Mouse (Mus musculus) forebrain, embryonic 13.5 days (tissue): ENCODE measurements around the gene Olfr862. TPM values are rescaled to one million over a fixed set of nuclear protein-coding genes. Genes with fewer than 3 reads are reported as not detected.

ENCODE experiments used
- ATAC-seq: fragments of 200-750 bp; cut with Nextera tagmentation; 2 replicates; pipeline ENCODE4 v1.8.0; 2017
- H3K27ac ChIP-seq: fragments of 300-500 bp; sonication (generic); 2 replicates; pipeline ENCODE4 v1.5.1; 2015; ENCODE audit warnings: inconsistent platforms, mild to moderate bottlenecking, moderate library complexity
- H3K27me3 ChIP-seq: fragments of 300-500 bp; sonication (generic); 2 replicates; pipeline ENCODE4 v1.6.1; 2015; ENCODE audit warnings: mild to moderate bottlenecking, inconsistent platforms
- H3K36me3 ChIP-seq: fragments of 300-500 bp; sonication (generic); 2 replicates; pipeline ENCODE4 v1.6.1; 2015; ENCODE audit warnings: mild to moderate bottlenecking, inconsistent platforms; ENCODE audit not compliant: poor library complexity, severe bottlenecking
- H3K4me1 ChIP-seq: fragments of 300-500 bp; sonication (generic); 2 replicates; pipeline ENCODE4 v1.6.1; 2015; ENCODE audit warnings: inconsistent platforms
- H3K4me2 ChIP-seq: fragments of 300-500 bp; sonication (generic); 2 replicates; pipeline ENCODE4 v1.6.1; 2015; ENCODE audit warnings: inconsistent platforms, mild to moderate bottlenecking, moderate library complexity
- H3K4me3 ChIP-seq: fragments of 300-500 bp; sonication (generic); 2 replicates; pipeline ENCODE4 v1.5.1; 2015; ENCODE audit warnings: mild to moderate bottlenecking, inconsistent platforms
- H3K9ac ChIP-seq: fragments of 300-500 bp; sonication (generic); 2 replicates; pipeline ENCODE4 v1.6.1; 2015; ENCODE audit warnings: mild to moderate bottlenecking, inconsistent platforms
- H3K9me3 ChIP-seq: fragments of 300-500 bp; sonication (generic); replicated peaks from 2 replicates; pipeline ENCODE4 v1.6.1; 2016; ENCODE audit warnings: inconsistent platforms
- WGBS: fragments of 180-500 bp; shearing (Covaris S2); methylation state at CpG from one replicate; pipeline ENCODE4 v1.1.7; 2015; 5-methylcytosine and 5-hydroxymethylcytosine counted together
- polyA plus RNA-seq: library from polyadenylated mRNA; unstranded; fragments of >200 nt; fragmentation: Nextera tagmentation; extraction: Ambion mirVana; gene quantifications from 2 replicates; pipeline ENCODE4 v1.2.1, GENCODE M21; 2015

Olfr862 gene
- not detected in 2 replicates for polyA plus RNA-seq

GRCm38 (mm10) chr9:19887904-19888303, at the start of gene Olfr862:
TSS of gene Olfr862 (minus strand) at chr9:19888004.
- Histone ChIP-seq H3K9me3 (peaks cover 18% of the 10 kb centered on the region), H3K4me3 (no peak within 1 kb of the TSS), H3K9ac (no peak within 1 kb of the TSS), H3K4me1 (no peaks in the 10 kb centered on the region), H3K4me2 (no peak within 1 kb of the TSS), H3K27me3 (no peaks in the 10 kb centered on the region), H3K27ac (no peak within 1 kb of the TSS), H3K36me3 (no peaks in the 10 kb centered on the region)
- no peak for ATAC-seq

GRCm38 (mm10) chr9:19916565-19916964, 28.8 kb upstream of the Olfr862 start, which contains the start of gene Olfr77:
TSS of gene Olfr77 (plus strand) at chr9:19916865.
- H3K9ac ChIP-seq = no peak within 1 kb of the TSS
- no peaks in the 10 kb centered on the region for H3K36me3 ChIP-seq
- ATAC-seq = no peak
- no peaks in the 10 kb centered on the region for H3K27me3 ChIP-seq
- H3K4me1 ChIP-seq = no peaks in the 10 kb centered on the region
- 87% methylated on average over 2 of the region's 2 CpGs for WGBS
- no peak within 1 kb of the TSS for H3K4me3 ChIP-seq
- H3K4me2 ChIP-seq = no peak within 1 kb of the TSS
- H3K9me3 ChIP-seq = peaks cover 14% of the 10 kb centered on the region
- H3K27ac ChIP-seq = no peak within 1 kb of the TSS

DNA sequence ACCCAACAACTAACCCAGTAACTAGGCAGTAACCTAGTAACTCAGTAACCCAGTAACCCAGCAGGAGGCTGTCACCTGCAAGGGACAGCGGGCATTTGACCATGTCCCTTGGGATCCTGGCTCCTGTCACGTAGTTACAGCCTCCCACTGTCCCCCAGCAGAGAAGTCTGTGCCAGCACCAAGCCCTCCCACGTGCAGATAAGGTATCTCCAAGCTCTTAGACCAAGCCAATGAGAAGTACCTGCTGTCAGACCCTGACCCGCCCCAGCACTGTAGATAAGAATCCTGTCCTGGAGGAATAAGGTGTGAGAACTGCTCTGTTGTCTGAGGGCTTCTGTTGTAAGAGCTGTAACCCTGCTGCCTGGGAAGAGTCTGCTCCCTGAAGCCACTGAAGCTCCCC, 23.4 kb upstream of the Olfr862 start:
- no peak for ATAC-seq
- H3K27me3 ChIP-seq = no peaks in the 10 kb centered on the region
- WGBS = 54% methylated on average over 4 of the region's 4 CpGs
- H3K4me3 ChIP-seq = no peak overlapping the region
- no peak overlapping the region for H3K9ac ChIP-seq
- no peak overlapping the region for H3K27ac ChIP-seq
- no peaks in the 10 kb centered on the region for H3K4me1 ChIP-seq
- H3K4me2 ChIP-seq = no peak overlapping the region
- H3K36me3 ChIP-seq = no peaks in the 10 kb centered on the region
- peaks cover 11% of the 10 kb centered on the region for H3K9me3 ChIP-seq

- Histone ChIP-seq H3K9me3 (peaks cover 2% of the 10 kb centered on the region; the same call in 1 of the 2 replicates), H3K4me1 (no peaks in the 10 kb centered on the region)
Measured at GRCm38 (mm10) chr9:19849647-19850046, 38.2 kb downstream of the Olfr862 start, which contains the start of gene Olfr860. TSS of gene Olfr860 (minus strand) at chr9:19849747.

More at GRCm38 (mm10) chr9:19849647-19850046, 38.2 kb downstream of the Olfr862 start, which contains the start of gene Olfr860:
- 85% methylated on average over 1 of the region's 1 CpGs for WGBS
- no peak within 1 kb of the TSS for H3K9ac ChIP-seq
- H3K4me3 ChIP-seq = no peak within 1 kb of the TSS
- H3K27me3 ChIP-seq = no peaks in the 10 kb centered on the region
- H3K27ac ChIP-seq = no peak within 1 kb of the TSS
- no peak within 1 kb of the TSS for H3K4me2 ChIP-seq
- ATAC-seq = no peak
- H3K36me3 ChIP-seq = no peaks in the 10 kb centered on the region

Other genes starting within 250 kb of the Olfr862 start
- not detected in 2 replicates for gene Olfr857, start 178.6 kb downstream of the Olfr862 start, polyA plus RNA-seq
- gene Olfr58, start 107.7 kb downstream of the Olfr862 start, polyA plus RNA-seq = not detected in 2 replicates
- gene Olfr859, start 83.1 kb downstream of the Olfr862 start, polyA plus RNA-seq = not detected in 2 replicates
- gene Olfr860, start 38.3 kb downstream of the Olfr862 start, polyA plus RNA-seq = not detected in 2 replicates
- 0.21 and 0.23 TPM in 2 replicates for gene Olfr77, start 28.9 kb upstream of the Olfr862 start, polyA plus RNA-seq
- not detected in 2 replicates for gene Olfr866, start 140.0 kb upstream of the Olfr862 start, polyA plus RNA-seq
- not detected in 2 replicates for gene Olfr867, start 169.6 kb upstream of the Olfr862 start, polyA plus RNA-seq
- gene Olfr868, start 210.6 kb upstream of the Olfr862 start, polyA plus RNA-seq = not detected in 2 replicates
- not detected in 2 replicates for gene Olfr869, start 241.0 kb upstream of the Olfr862 start, polyA plus RNA-seq